Mouse (Mus musculus) spleen, adult 2 months (tissue): Measurements from ENCODE around the gene Kcmf1. TPM values are rescaled to one million over a fixed set of nuclear protein-coding genes. Genes with fewer than 3 reads are reported as not detected.
"Not testable (repeated sequence)": the region's sequence is repeated elsewhere in the genome, so short reads cannot be mapped to it uniquely, and the experiment has no call there.

Experiments used
- DNase-seq, 2 experiments: peaks; one replicate each; pipeline versions ENCODE4 v3.0.0 to v3.0.0-alpha.2; 2012 to 2021; ENCODE audit warnings: low spot score in 2 of 2, low read depth in 1 of 2
- H3K27ac ChIP-seq: fragments of 200-500 bp; 2 replicates; pipeline ENCODE4 v1.5.1; 2012; ENCODE audit warnings: low read length, inconsistent platforms; ENCODE audit not compliant: insufficient read depth
- H3K27me3 ChIP-seq: fragments of 200-500 bp; 2 replicates; pipeline ENCODE4 v1.6.1; 2012; ENCODE audit warnings: mild to moderate bottlenecking, moderate library complexity, low read length, inconsistent platforms; ENCODE audit not compliant: control insufficient read depth, insufficient read depth
- H3K36me3 ChIP-seq: fragments of 200-500 bp; 2 replicates; pipeline ENCODE4 v1.6.1; 2012; ENCODE audit warnings: mild to moderate bottlenecking, low read length, inconsistent platforms; ENCODE audit not compliant: control insufficient read depth, insufficient read depth
- H3K4me1 ChIP-seq: fragments of 200-500 bp; 2 replicates; pipeline ENCODE4 v1.6.1; 2011; ENCODE audit warnings: inconsistent platforms; ENCODE audit not compliant: control insufficient read depth, insufficient read depth, insufficient read length
- H3K4me3 ChIP-seq: fragments of 200-500 bp; 2 replicates; pipeline ENCODE4 v1.5.1; 2011; ENCODE audit warnings: mild to moderate bottlenecking, inconsistent platforms; ENCODE audit not compliant: insufficient read depth, insufficient read length; ENCODE audit errors: extremely low read depth
- CTCF ChIP-seq: fragments of 200-500 bp; IDR thresholded peaks from 2 replicates; pipeline ENCODE4 v1.5.1; 2011; ENCODE audit warnings: mild to moderate bottlenecking, inconsistent platforms; ENCODE audit not compliant: insufficient read depth, insufficient read length, insufficient replicate concordance; ENCODE audit errors: extremely low read depth
- POLR2A ChIP-seq: fragments of 200-500 bp; IDR thresholded peaks from 2 replicates; pipeline ENCODE4 v1.6.1; 2011; ENCODE audit warnings: low read depth, low read length, inconsistent platforms
- WGBS: fragments of 180-500 bp; shearing (Covaris S2); methylation state at CpG from one replicate; pipeline ENCODE4 v1.1.7; 2018; 5-methylcytosine and 5-hydroxymethylcytosine counted together
- polyA plus RNA-seq: library from polyadenylated mRNA; depleted of rRNA; stranded (reverse); fragments of >200 nt; gene quantifications from 2 replicates; pipeline ENCODE4 v1.2.3, GENCODE M21; 2012

The Kcmf1 gene
- polyA plus RNA-seq, 1 experiment = 94.1 TPM

DNA sequence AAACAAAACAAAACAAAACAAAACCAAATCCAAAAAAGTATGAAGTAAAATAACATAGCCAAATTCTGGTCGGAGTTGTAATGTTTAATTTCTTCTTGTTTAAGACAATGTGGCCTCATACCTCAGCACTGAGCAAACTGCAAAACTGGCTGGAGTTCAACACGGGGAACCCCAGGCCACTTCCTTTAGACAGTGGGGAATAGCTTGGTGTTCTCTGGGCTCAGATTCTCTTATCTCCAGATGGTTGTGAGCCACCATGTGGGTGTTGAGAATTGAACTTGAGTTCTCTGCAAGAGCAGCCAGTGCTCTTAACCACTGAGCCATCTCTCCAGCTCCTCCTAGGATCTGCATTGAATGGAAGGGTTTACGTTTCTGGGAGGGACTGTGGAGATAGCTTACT lies 67.9 kb downstream of the Kcmf1 start:
- WGBS = 52% methylated on average over 3 of the region's 3 CpGs

DNA sequence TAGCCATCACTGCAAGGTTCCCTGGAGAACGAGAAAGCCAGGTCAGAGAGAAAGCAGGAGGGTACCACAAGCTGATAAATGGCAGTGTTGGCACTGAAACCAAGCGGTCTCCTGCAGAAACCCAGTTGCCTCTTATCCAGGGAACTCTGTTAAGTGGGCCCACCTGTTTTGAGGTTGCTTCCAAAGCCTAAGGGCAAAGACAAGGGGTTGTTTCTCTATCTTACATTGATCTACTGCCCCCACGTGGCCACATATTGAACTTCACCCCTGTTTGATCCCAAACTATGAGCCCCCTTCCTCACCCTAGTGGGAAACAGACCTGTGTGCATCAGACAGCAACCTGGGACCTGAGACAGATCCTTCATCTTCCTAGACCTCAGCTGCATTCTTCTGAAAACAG lies 68.5 kb downstream of the Kcmf1 start:
- Histone ChIP-seq H3K36me3 (no peaks in the 10 kb centered on the region), H3K4me3 (no peak overlapping the region), H3K4me1 (no peaks in the 10 kb centered on the region), H3K27ac (no peak overlapping the region), H3K27me3 (no peaks in the 10 kb centered on the region)
- DNase-seq = peak in 1 of 2 experiments; percentile 27
- TF ChIP-seq CTCF = peak; percentile 24; the same call in 1 of the 2 replicates
- no peak for TF ChIP-seq POLR2A
- WGBS = 34% methylated on average over 3 of the region's 3 CpGs

More for the DNA sequence above, 67.9 kb downstream of the Kcmf1 start:
- TF ChIP-seq CTCF = no peak
- no peak for TF ChIP-seq POLR2A
- Histone ChIP-seq H3K27me3 (no peaks in the 10 kb centered on the region), H3K36me3 (no peaks in the 10 kb centered on the region), H3K27ac (no peak overlapping the region), H3K4me1 (no peaks in the 10 kb centered on the region), H3K4me3 (no peak overlapping the region)
- no peak for DNase-seq

GRCm38 (mm10) chr6:72828857-72829256 lies 70.9 kb downstream of the Kcmf1 start:
- no peak overlapping the region for H3K27ac ChIP-seq
- H3K27me3 ChIP-seq = no peaks in the 10 kb centered on the region
- H3K36me3 ChIP-seq = no peaks in the 10 kb centered on the region
- TF ChIP-seq CTCF = 0 out of 2 replicates have a peak, but pooled peaks have one; percentile 1
- TF ChIP-seq POLR2A = no peak
- no peaks in the 10 kb centered on the region for H3K4me1 ChIP-seq
- no peak for DNase-seq
- 92% methylated on average over 3 of the region's 3 CpGs for WGBS
- no peak overlapping the region for H3K4me3 ChIP-seq

GRCm38 (mm10) chr6:72828037-72828436 lies 71.7 kb downstream of the Kcmf1 start:
- DNase-seq, H3K27me3 ChIP-seq, H3K27ac ChIP-seq, H3K36me3 ChIP-seq, H3K4me1 ChIP-seq, H3K4me3 ChIP-seq: not testable (repeated sequence)
- WGBS = 29% methylated on average over 9 of the region's 9 CpGs

GRCm38 (mm10) chr6:72825762-72826161 lies 74.0 kb downstream of the Kcmf1 start:
- WGBS = 71% methylated on average over 9 of the region's 9 CpGs
- no peak overlapping the region for H3K27ac ChIP-seq
- no peaks in the 10 kb centered on the region for H3K27me3 ChIP-seq

DNA sequence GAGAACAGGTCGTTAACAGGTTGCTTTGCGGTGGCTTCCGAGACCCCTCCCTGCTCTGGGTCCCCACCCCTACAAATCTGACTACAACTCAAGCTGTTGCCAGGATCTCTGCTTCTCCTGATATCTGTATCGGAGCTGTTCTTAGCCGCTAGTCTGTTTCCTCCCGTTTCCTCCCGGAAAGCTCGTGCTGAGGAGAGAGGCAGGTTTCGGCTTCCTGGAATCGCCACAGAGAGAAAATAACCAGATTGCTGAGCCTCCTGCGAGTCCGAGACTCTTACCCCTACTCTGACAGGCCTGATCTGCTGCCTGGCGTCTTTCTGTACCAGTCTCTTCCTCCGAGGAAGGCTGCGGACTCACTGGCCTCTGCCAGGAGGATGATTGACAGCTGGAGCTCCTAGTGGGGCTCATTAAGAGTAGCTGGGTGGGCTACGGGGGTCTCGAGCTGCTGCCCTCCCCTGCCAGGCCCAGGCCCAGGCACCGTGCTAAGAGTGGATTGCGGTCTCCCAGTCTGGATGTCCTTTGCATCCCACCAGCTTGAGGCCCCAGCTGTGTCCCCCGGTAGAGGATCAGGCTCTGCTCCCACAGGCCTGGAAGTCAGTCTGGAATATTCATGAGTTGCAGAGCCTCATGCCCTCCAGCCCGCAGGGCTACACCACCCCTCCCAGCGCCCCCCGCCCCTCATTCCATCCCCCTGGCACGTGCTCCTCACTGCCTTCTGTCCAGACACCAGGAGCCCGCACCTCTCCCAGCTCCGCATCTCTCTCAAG lies 74.6 kb downstream of the Kcmf1 start:
- H3K36me3 ChIP-seq = no peaks in the 10 kb centered on the region
- no peaks in the 10 kb centered on the region for H3K4me1 ChIP-seq
- WGBS = 30% methylated on average over 26 of the region's 26 CpGs
- no peaks in the 10 kb centered on the region for H3K27me3 ChIP-seq
- no peak for TF ChIP-seq POLR2A
- no peak for TF ChIP-seq CTCF
- no peak overlapping the region for H3K27ac ChIP-seq
- H3K4me3 ChIP-seq = no peak overlapping the region
- DNase-seq = no peak

More at GRCm38 (mm10) chr6:72825762-72826161, 74.0 kb downstream of the Kcmf1 start:
- TF ChIP-seq CTCF (no peak), POLR2A (no peak)
- no peak for DNase-seq
- no peaks in the 10 kb centered on the region for H3K4me1 ChIP-seq
- no peak overlapping the region for H3K4me3 ChIP-seq
- H3K36me3 ChIP-seq = no peaks in the 10 kb centered on the region

DNA sequence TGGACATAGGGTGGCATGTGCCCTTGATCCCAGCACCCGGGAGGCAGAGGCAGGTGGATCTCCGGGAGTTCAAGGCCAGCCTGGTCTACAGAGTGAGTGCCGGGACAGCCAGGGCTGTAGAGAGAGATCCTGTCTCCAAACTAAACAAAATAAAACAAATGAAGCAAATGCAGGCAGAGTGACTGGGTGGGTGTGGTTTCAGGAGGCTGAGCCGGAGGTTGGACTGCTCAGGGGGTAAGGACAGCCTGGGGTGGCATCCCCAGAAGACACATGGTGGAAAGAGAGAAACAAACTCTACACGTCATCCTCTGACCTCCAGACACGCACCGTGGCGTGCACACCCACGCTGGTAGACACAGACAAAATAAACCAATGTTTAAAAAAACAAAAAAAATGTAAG lies 86.3 kb downstream of the Kcmf1 start:
- H3K36me3 ChIP-seq = no peaks in the 10 kb centered on the region
- 85% methylated on average over 9 of the region's 9 CpGs for WGBS
- H3K27me3 ChIP-seq = no peaks in the 10 kb centered on the region
- no peak overlapping the region for H3K4me3 ChIP-seq
- no peak for DNase-seq
- H3K4me1 ChIP-seq = no peaks in the 10 kb centered on the region
- TF ChIP-seq POLR2A (no peak), CTCF (no peak)
- H3K27ac ChIP-seq = no peak overlapping the region
